Comparison of ENCODE assay signal across 24 mouse cellular contexts in the genomic region with DNA sequence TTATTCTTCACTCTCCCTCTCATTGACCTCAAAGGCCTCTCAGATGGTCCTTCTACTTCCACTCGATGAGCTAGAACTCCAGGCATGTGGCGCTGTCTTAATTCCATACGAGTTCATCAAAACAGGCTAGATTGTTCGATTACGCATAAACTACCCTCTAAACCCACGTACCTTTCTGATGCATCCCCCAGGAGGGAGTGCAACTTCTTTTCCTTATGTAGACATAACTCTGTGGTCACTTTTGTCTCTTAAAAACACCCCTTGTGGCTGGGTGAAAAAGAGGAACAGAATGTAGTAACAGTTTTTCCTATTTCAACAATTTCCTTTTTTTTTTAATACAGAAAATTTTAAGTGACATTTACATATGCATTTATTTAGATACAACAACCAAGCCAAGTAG. TPM values are rescaled to one million over a fixed set of nuclear protein-coding genes. Genes with fewer than 3 reads are reported as not detected.
DNase-seq lines count a peak whose midpoint lies in the region; TF ChIP-seq lines count a peak whose summit lies in the region.
"Had no signal": no experiment of that assay in that cellular context is flagged by ENCODE, and none has a peak within 500 bp of the region (broad histone marks: within the 10 kb centered on the region; RNA-seq: fewer than 3 reads in every experiment).

No protein-coding gene starts in this region.

- peaks cover 7% of the 10 kb centered on the region; the same call in 1 of the 2 replicates for H3K4me1 ChIP-seq in spleen, adult 2 months (ENCODE audit: control insufficient read depth, insufficient read depth, insufficient read length)
- peaks cover 16 to 43% of the 10 kb centered on the region in 2 experiments for H3K4me1 ChIP-seq in MEL (ENCODE audit: control insufficient read depth in 1 of 2, insufficient read depth in 2 of 2, low read length in 2 of 2)
- H3K4me1 ChIP-seq: embryonic facial prominence, embryonic 12.5 days; forebrain, embryonic 13.5 days; intestine, embryonic 15.5 days; limb, embryonic 12.5 days had no signal

- no peaks in the 10 kb centered on the region for H3K27me3 ChIP-seq in spleen, adult 2 months (ENCODE audit: control insufficient read depth, insufficient read depth, low read length)
- no peaks in the 10 kb centered on the region for H3K27me3 ChIP-seq in MEL (ENCODE audit: control insufficient read depth in 1 of 2, insufficient read depth in 2 of 2, low read length in 2 of 2)
- H3K27me3 ChIP-seq: embryonic facial prominence, embryonic 12.5 days; forebrain, embryonic 13.5 days; heart, embryonic 13.5 days; hindbrain, embryonic 15.5 days; intestine, embryonic 15.5 days; limb, embryonic 12.5 days; neural tube, embryonic 13.5 days had no signal

- TF ChIP-seq RAD21 in MEL (IDR thresholded peaks at IDR 0.05; ENCODE audit: low read depth, low read length): no peak

- 17% methylated on average over 6 of the region's 6 CpGs for WGBS in spleen, adult 2 months
- WGBS in macrophage (ENCODE audit: missing documents): 0% methylated on average over 6 of the region's 6 CpGs

- peak overlapping the region; percentile 53 for H3K9ac ChIP-seq in MEL (ENCODE audit: control insufficient read depth, low read depth, low read length, poor library complexity, severe bottlenecking)
- H3K9ac ChIP-seq: embryonic facial prominence, embryonic 12.5 days; forebrain, embryonic 13.5 days; heart, embryonic 13.5 days; hindbrain, embryonic 15.5 days; intestine, embryonic 15.5 days; limb, embryonic 12.5 days; liver, embryonic 14.5 days; neural tube, embryonic 13.5 days had no signal

- DNase-seq in spleen, adult 2 months (ENCODE audit: low read depth in 1 of 2, low spot score in 2 of 2): no peak
- no peak for DNase-seq in spleen, adult 12 weeks (ENCODE audit: low spot score)
- DNase-seq in MEL (ENCODE audit: low read depth, low spot score): peak; percentile 79
- DNase-seq in gastrocnemius, adult 2 months: no peak
- no peak for DNase-seq in ovary, postnatal 14 days (ENCODE audit: low spot score)
- DNase-seq in left cerebral cortex, adult 11 months (ENCODE audit: low spot score): no peak
- DNase-seq: cerebellum, adult 9-10 months; gastrocnemius, postnatal 10 days; heart, adult 18-20 months; kidney, adult 9 months; kidney, postnatal 36 days; layer of hippocampus, adult 9-11 months; right cerebral cortex, postnatal 14 days had no signal

- no peaks in the 10 kb centered on the region for H3K9me3 ChIP-seq in MEL (replicated peaks; ENCODE audit: insufficient read depth, low read length)
- H3K9me3 ChIP-seq: embryonic facial prominence, embryonic 12.5 days; forebrain, embryonic 13.5 days; heart, embryonic 13.5 days; hindbrain, embryonic 15.5 days; intestine, embryonic 15.5 days; limb, embryonic 12.5 days; midbrain, embryonic 10.5 days; neural tube, embryonic 13.5 days had no signal

- H3K79me2 ChIP-seq in MEL (ENCODE audit: control insufficient read depth, insufficient read depth, low read length, poor library complexity): peaks cover 9% of the 10 kb centered on the region
- peaks cover 7% of the 10 kb centered on the region for H3K79me2 ChIP-seq in macrophage (ENCODE audit: inconsistent target)

- TF ChIP-seq POLR2A in spleen, adult 2 months (IDR thresholded peaks at IDR 0.05; ENCODE audit: low read depth, low read length): no peak
- no peak for TF ChIP-seq POLR2A in MEL (IDR thresholded peaks at IDR 0.05; ENCODE audit: control insufficient read depth in 1 of 2, insufficient read depth in 1 of 2, low read depth in 1 of 2, low read length in 2 of 2, poor library complexity in 1 of 2)

- no peaks in the 10 kb centered on the region for H3K36me3 ChIP-seq in spleen, adult 2 months (ENCODE audit: control insufficient read depth, insufficient read depth, low read length)
- H3K36me3 ChIP-seq in MEL (ENCODE audit: control insufficient read depth in 1 of 2, insufficient read depth in 2 of 2, low read length in 2 of 2) (peaks cover 0 to 37% of the 10 kb centered on the region in 2 experiments; a peak in 2 of 4 replicates), macrophage (ENCODE audit: inconsistent target) (no peaks in the 10 kb centered on the region)
- H3K36me3 ChIP-seq: embryonic facial prominence, embryonic 12.5 days; heart, embryonic 13.5 days; hindbrain, embryonic 15.5 days; intestine, embryonic 15.5 days; limb, embryonic 12.5 days; midbrain, embryonic 10.5 days; neural tube, embryonic 13.5 days had no signal

- intact Hi-C loops in gastrocnemius, adult 2 months (cut with DNase I): no loop called here

- H3K27ac ChIP-seq in spleen, adult 2 months (ENCODE audit: insufficient read depth, low read length): peak overlapping the region; percentile 7; the same call in 1 of the 2 replicates
- H3K27ac ChIP-seq in MEL (ENCODE audit: control insufficient read depth, low read depth, low read length) (peak overlapping the region; percentile 73), macrophage (peak overlapping the region; percentile 28)
- H3K27ac ChIP-seq in gastrocnemius, adult 2 months: no peak overlapping the region
- H3K27ac ChIP-seq: embryonic facial prominence, embryonic 12.5 days; forebrain, embryonic 13.5 days; heart, embryonic 13.5 days; hindbrain, embryonic 15.5 days; intestine, embryonic 15.5 days; limb, embryonic 12.5 days; liver, embryonic 14.5 days; midbrain, embryonic 10.5 days; neural tube, embryonic 13.5 days had no signal

- H3K4me3 ChIP-seq in spleen, adult 2 months (ENCODE audit: extremely low read depth, insufficient read depth, insufficient read length): no peak overlapping the region
- H3K4me3 ChIP-seq in MEL (ENCODE audit: control insufficient read depth in 1 of 2, insufficient read depth in 1 of 2, low read depth in 2 of 2, low read length in 2 of 2) (peak overlapping the region; percentile 57), macrophage (ENCODE audit: inconsistent target) (no peak overlapping the region)
- no peak overlapping the region for H3K4me3 ChIP-seq in gastrocnemius, adult 2 months
- H3K4me3 ChIP-seq: embryonic facial prominence, embryonic 12.5 days; erythroblast, embryonic 14.5 days; forebrain, embryonic 13.5 days; heart, embryonic 13.5 days; hindbrain, embryonic 15.5 days; intestine, embryonic 15.5 days; limb, embryonic 12.5 days; midbrain, embryonic 10.5 days; neural tube, embryonic 13.5 days had no signal

- TF ChIP-seq EP300 in MEL (IDR thresholded peaks at IDR 0.05; ENCODE audit: low read depth in 1 of 2, low read length in 2 of 2): peak; percentile 47; a peak in 2 of 4 replicates

- TF ChIP-seq CTCF in spleen, adult 2 months (IDR thresholded peaks at IDR 0.05; ENCODE audit: extremely low read depth, insufficient read depth, insufficient read length, insufficient replicate concordance): no peak
- no peak; a peak in 1 of 6 replicates for TF ChIP-seq CTCF in MEL (IDR thresholded peaks at IDR 0.05 in 2 of 3, conservative IDR thresholded peaks at IDR 0.05 in 1 of 3; ENCODE audit: control insufficient read depth in 1 of 3, insufficient read depth in 1 of 3, low read depth in 2 of 3, low read length in 3 of 3, poor library complexity in 1 of 3, severe bottlenecking in 1 of 3)
- TF ChIP-seq CTCF in gastrocnemius, adult 2 months (IDR thresholded peaks at IDR 0.05): no peak

TF ChIP-seq in MEL, 35 proteins besides CTCF, POLR2A, EP300 and RAD21 (continues in another document):
- TF ChIP-seq ZNF384 (IDR thresholded peaks at IDR 0.05; ENCODE audit: low read depth, low read length) (peak; percentile 88), SIN3A (IDR thresholded peaks at IDR 0.05; ENCODE audit: low read length) (peak; percentile 14), TCF12 (IDR thresholded peaks at IDR 0.05; ENCODE audit: low read depth, low read length) (no peak), NRF1 (IDR thresholded peaks at IDR 0.05; ENCODE audit: insufficient read depth, low read depth, low read length, poor library complexity, severe bottlenecking) (no peak), E2F4 (IDR thresholded peaks at IDR 0.05; ENCODE audit: borderline replicate concordance, low read depth, low read length) (no peak), MYC (IDR thresholded peaks at IDR 0.05; ENCODE audit: low read depth, low read length) (0 out of 2 replicates have a peak, but pooled peaks have one; percentile 13), ZMIZ1 (IDR thresholded peaks at IDR 0.05; ENCODE audit: low read depth, low read length) (no peak)

RNA-seq across cellular contexts. Expression of a gene that starts 3.8 kb away (rescaled TPM):
- polyA plus RNA-seq in spleen, adult 2 months (2012; rRNA removed): 8.7 and 11.1 TPM in 2 replicates
- total RNA-seq in MEL (2012; rRNA removed): 26.0 and 29.4 TPM in 2 replicates
- polyA plus RNA-seq in MEL (2012; ENCODE audit: insufficient read depth in 1 of 2, insufficient read length in 2 of 2, low read depth in 1 of 2, low replicate concordance in 2 of 2, missing spikeins in 1 of 2): 10 to 100 TPM; 23.7 to 44.8 TPM
- 100 to 1,000 TPM in 7 of 26 experiments, 10 to 100 TPM in 19; 29.9 to 164 (median 82.1) TPM for total RNA-seq in macrophage (2018; cell fraction: chromatin; rRNA removed)
- total RNA-seq in macrophage (2018; cell fraction: cytosol; rRNA removed): 10 to 100 TPM; 23.2 to 65.5 (median 36.6) TPM
- total RNA-seq in macrophage (2018; cell fraction: nucleus; rRNA removed): 100 to 1,000 TPM in 4 of 26 experiments, 10 to 100 TPM in 22; 27.7 to 135 (median 54.3) TPM
- 32.8 to 54.1 TPM (median 35.0 TPM) in 3 replicates for polyA plus RNA-seq in macrophage (2018)
- total RNA-seq in gastrocnemius, adult 2 months (2021): 10 to 100 TPM; 19.3 to 20.1 TPM

RNA-seq across cellular contexts. Expression of a gene that starts 8.9 kb away (rescaled TPM):
- polyA plus RNA-seq in spleen, adult 2 months (2012; rRNA removed): 0.74 and 1.3 TPM in 2 replicates
- total RNA-seq in MEL (2012; rRNA removed): 14.4 and 14.6 TPM in 2 replicates
- polyA plus RNA-seq in MEL (2012; ENCODE audit: insufficient read depth in 1 of 2, insufficient read length in 2 of 2, low read depth in 1 of 2, low replicate concordance in 2 of 2, missing spikeins in 1 of 2) (100 to 1,000 TPM in 1 of 2 experiments, 10 to 100 TPM in 1; 15.3 to 414 TPM), macrophage (2018) (12.9 to 14.2 TPM (median 13.9 TPM) in 3 replicates)
- 10 to 100 TPM in 12 of 26 experiments, 1 to 10 TPM in 13, not detected in 1; 1.3 to 23.0 (median 8.7) TPM for total RNA-seq in macrophage (2018; cell fraction: chromatin; rRNA removed)
- 10 to 100 TPM in 17 of 26 experiments, 1 to 10 TPM in 9; 4.0 to 14.0 (median 10.9) TPM for total RNA-seq in macrophage (2018; cell fraction: cytosol; rRNA removed)
- 10 to 100 TPM in 8 of 26 experiments, 1 to 10 TPM in 18; 2.4 to 17.3 (median 6.4) TPM for total RNA-seq in macrophage (2018; cell fraction: nucleus; rRNA removed)
- 1 to 10 TPM; 5.2 to 8.8 TPM for total RNA-seq in gastrocnemius, adult 2 months (2021)

RNA-seq across cellular contexts. Expression of a gene that starts 54.9 kb away (rescaled TPM):
- 7.3 and 7.6 TPM in 2 replicates for polyA plus RNA-seq in spleen, adult 2 months (2012; rRNA removed)
- 19.8 and 21.8 TPM in 2 replicates for total RNA-seq in MEL (2012; rRNA removed)
- polyA plus RNA-seq in MEL (2012; ENCODE audit: insufficient read depth in 1 of 2, insufficient read length in 2 of 2, low read depth in 1 of 2, low replicate concordance in 2 of 2, missing spikeins in 1 of 2) (10 to 100 TPM in 1 of 2 experiments, not detected in 1; 27.9 TPM), macrophage (2018) (26.7 to 47.7 TPM (median 33.0 TPM) in 3 replicates)
- total RNA-seq in macrophage (2018; cell fraction: chromatin; rRNA removed): 100 to 1,000 TPM in 5 of 26 experiments, 10 to 100 TPM in 21; 56.7 to 125 (median 80.1) TPM
- total RNA-seq in macrophage (2018; cell fraction: cytosol; rRNA removed): 10 to 100 TPM; 34.3 to 50.0 (median 42.3) TPM
- 100 to 1,000 TPM in 1 of 26 experiments, 10 to 100 TPM in 25; 46.1 to 106 (median 64.3) TPM for total RNA-seq in macrophage (2018; cell fraction: nucleus; rRNA removed)
- total RNA-seq in gastrocnemius, adult 2 months (2021): 10 to 100 TPM; 13.2 to 14.0 TPM

Comparison
In these comparisons a context has a peak if more than half of its experiments do, and no peak if none do; other contexts are left out.
1. H3K4me3 ChIP-seq: peak in MEL (2 of 2); none in spleen, adult 2 months (single experiment), macrophage (single experiment) and gastrocnemius, adult 2 months (single experiment).